Mouse (Mus musculus): ENCODE measurements around the gene Ppp2r2c. TPM values are rescaled to one million over a fixed set of nuclear protein-coding genes. Genes with fewer than 3 reads are reported as not detected.

The Ppp2r2c gene
- polyA plus RNA-seq, 1 experiment: 259 TPM

DNA sequence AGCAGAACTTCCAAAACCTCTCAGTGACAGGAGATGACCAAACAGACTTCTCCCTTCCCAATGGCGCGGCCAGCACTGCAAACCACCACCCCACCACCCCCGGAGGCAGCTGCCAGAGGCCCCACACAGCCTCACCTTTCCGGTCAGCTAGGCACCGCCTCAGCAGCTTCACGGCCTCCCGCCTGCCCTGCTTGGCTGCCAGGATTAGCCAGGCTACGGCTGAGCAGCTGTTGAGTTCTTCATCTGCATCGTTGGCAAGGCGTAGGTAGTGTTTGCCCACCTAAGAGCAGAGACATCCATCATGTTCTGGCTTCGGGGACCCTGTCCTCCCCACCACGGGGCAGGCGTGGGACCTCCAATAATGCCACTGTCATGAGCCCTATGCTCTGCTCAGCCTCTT is 107.0 kb downstream of the Ppp2r2c start:
- Histone ChIP-seq H3K27me3 (ENCODE audit: control insufficient read depth, insufficient read depth, low read length) (no peaks in the 10 kb centered on the region), H3K27ac (ENCODE audit: insufficient read depth, low read length) (no peak overlapping the region), H3K4me3 (replicated peaks; ENCODE audit: insufficient read depth, low read depth, low read length) (no peak overlapping the region), H3K4me1 (ENCODE audit: control insufficient read depth, insufficient read depth, low read length) (peaks cover 17% of the 10 kb centered on the region)
- no peak for DNase-seq
- TF ChIP-seq CTCF (IDR thresholded peaks at IDR 0.05; ENCODE audit: borderline replicate concordance, insufficient read depth, low read depth, low read length) (no peak), POLR2A (IDR thresholded peaks at IDR 0.05; ENCODE audit: borderline replicate concordance, insufficient read depth, low read length) (no peak)
- WGBS: 59% methylated on average over 13 of the region's 13 CpGs

DNA sequence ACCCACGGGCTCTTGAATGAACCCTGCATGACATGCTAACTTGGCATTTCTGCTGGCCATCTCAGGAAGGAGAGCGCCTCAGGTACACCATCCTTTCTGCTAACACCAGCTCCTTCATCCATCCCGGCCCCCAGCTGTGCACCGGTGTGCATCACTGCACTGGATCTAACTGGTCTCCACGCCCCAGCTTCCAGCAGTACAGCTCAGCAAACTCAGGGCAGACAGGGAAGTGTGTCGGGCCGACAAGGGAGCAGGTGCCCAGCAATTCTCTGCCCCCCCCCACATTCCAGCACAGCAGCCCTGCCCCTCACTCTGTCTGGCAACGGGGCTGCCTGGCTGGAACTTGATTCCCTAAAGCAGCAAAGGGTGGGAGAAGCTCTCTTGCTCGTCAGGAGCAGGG is 109.5 kb downstream of the Ppp2r2c start:
- H3K4me3 ChIP-seq (replicated peaks; ENCODE audit: insufficient read depth, low read depth, low read length): no peak overlapping the region
- no peaks in the 10 kb centered on the region for H3K4me1 ChIP-seq (ENCODE audit: control insufficient read depth, insufficient read depth, low read length)
- no peaks in the 10 kb centered on the region for H3K27me3 ChIP-seq (ENCODE audit: control insufficient read depth, insufficient read depth, low read length)
- TF ChIP-seq CTCF (IDR thresholded peaks at IDR 0.05; ENCODE audit: borderline replicate concordance, insufficient read depth, low read depth, low read length): no peak
- TF ChIP-seq POLR2A (IDR thresholded peaks at IDR 0.05; ENCODE audit: borderline replicate concordance, insufficient read depth, low read length): no peak
- 64% methylated on average over 9 of the region's 9 CpGs for WGBS
- H3K27ac ChIP-seq (ENCODE audit: insufficient read depth, low read length): no peak overlapping the region
- no peak for DNase-seq

- no peak for TF ChIP-seq POLR2A (IDR thresholded peaks at IDR 0.05; ENCODE audit: borderline replicate concordance, insufficient read depth, low read length)
- no peak for TF ChIP-seq CTCF (IDR thresholded peaks at IDR 0.05; ENCODE audit: borderline replicate concordance, insufficient read depth, low read depth, low read length)
- H3K4me1 ChIP-seq (ENCODE audit: control insufficient read depth, insufficient read depth, low read length): no peaks in the 10 kb centered on the region
- 56% methylated on average over 8 of the region's 8 CpGs for WGBS
These were observed 110.7 kb downstream of the Ppp2r2c start for GRCm38 (mm10) chr5:36979001-36979400.

GRCm38 (mm10) chr5:36979631-36980030 is 111.3 kb downstream of the Ppp2r2c start:
- DNase-seq: no peak
- TF ChIP-seq POLR2A (IDR thresholded peaks at IDR 0.05; ENCODE audit: borderline replicate concordance, insufficient read depth, low read length): no peak
- TF ChIP-seq CTCF (IDR thresholded peaks at IDR 0.05; ENCODE audit: borderline replicate concordance, insufficient read depth, low read depth, low read length): no peak
- Histone ChIP-seq H3K27ac (ENCODE audit: insufficient read depth, low read length) (no peak overlapping the region), H3K4me3 (replicated peaks; ENCODE audit: insufficient read depth, low read depth, low read length) (no peak overlapping the region), H3K27me3 (ENCODE audit: control insufficient read depth, insufficient read depth, low read length) (no peaks in the 10 kb centered on the region), H3K4me1 (ENCODE audit: control insufficient read depth, insufficient read depth, low read length) (no peaks in the 10 kb centered on the region)
- 74% methylated on average over 7 of the region's 7 CpGs for WGBS

More at GRCm38 (mm10) chr5:36979001-36979400, 110.7 kb downstream of the Ppp2r2c start:
- no peak for DNase-seq
- no peak overlapping the region for H3K27ac ChIP-seq (ENCODE audit: insufficient read depth, low read length)
- no peaks in the 10 kb centered on the region for H3K27me3 ChIP-seq (ENCODE audit: control insufficient read depth, insufficient read depth, low read length)
- no peak overlapping the region for H3K4me3 ChIP-seq (replicated peaks; ENCODE audit: insufficient read depth, low read depth, low read length)

- WGBS: 74% methylated on average over 4 of the region's 4 CpGs
- H3K27me3 ChIP-seq (ENCODE audit: control insufficient read depth, insufficient read depth, low read length): no peaks in the 10 kb centered on the region
- TF ChIP-seq POLR2A (IDR thresholded peaks at IDR 0.05; ENCODE audit: borderline replicate concordance, insufficient read depth, low read length) (no peak), CTCF (IDR thresholded peaks at IDR 0.05; ENCODE audit: borderline replicate concordance, insufficient read depth, low read depth, low read length) (no peak)
- H3K27ac ChIP-seq (ENCODE audit: insufficient read depth, low read length): no peak overlapping the region
- H3K4me1 ChIP-seq (ENCODE audit: control insufficient read depth, insufficient read depth, low read length): no peaks in the 10 kb centered on the region
- no peak overlapping the region for H3K4me3 ChIP-seq (replicated peaks; ENCODE audit: insufficient read depth, low read depth, low read length)
- DNase-seq: no peak
These were observed 114.0 kb downstream of the Ppp2r2c start for GRCm38 (mm10) chr5:36982271-36982670.

DNA sequence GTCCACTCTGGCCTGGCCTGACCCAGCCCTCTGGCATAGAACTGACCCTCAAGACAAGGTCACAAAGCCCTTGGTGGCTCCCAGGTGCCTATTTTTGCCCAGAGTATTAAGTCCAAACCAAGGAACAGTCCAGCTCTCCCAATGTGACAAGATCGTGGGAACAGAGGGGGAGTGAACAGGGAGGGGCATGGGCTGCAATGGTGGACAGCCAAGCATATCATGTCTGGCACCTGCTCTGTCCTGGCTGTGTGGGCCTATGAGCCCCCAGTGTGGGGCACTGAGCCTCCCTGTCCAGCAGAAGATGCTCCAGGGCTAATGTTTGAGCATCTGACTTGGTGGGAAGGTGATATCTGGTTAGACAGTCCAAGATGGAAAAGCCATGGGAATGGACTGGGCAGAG is 118.3 kb downstream of the Ppp2r2c start:
- 31% methylated on average over 1 of the region's 1 CpGs for WGBS
- Histone ChIP-seq H3K4me1 (ENCODE audit: control insufficient read depth, insufficient read depth, low read length) (peaks cover 4% of the 10 kb centered on the region; the same call in 1 of the 2 replicates), H3K4me3 (replicated peaks; ENCODE audit: insufficient read depth, low read depth, low read length) (no peak overlapping the region), H3K27me3 (ENCODE audit: control insufficient read depth, insufficient read depth, low read length) (no peaks in the 10 kb centered on the region), H3K27ac (ENCODE audit: insufficient read depth, low read length) (no peak overlapping the region)
- no peak for DNase-seq
- TF ChIP-seq POLR2A (IDR thresholded peaks at IDR 0.05; ENCODE audit: borderline replicate concordance, insufficient read depth, low read length) (no peak), CTCF (IDR thresholded peaks at IDR 0.05; ENCODE audit: borderline replicate concordance, insufficient read depth, low read depth, low read length) (no peak)

GRCm38 (mm10) chr5:36988124-36988780 is 119.9 kb downstream of the Ppp2r2c start:
- DNase-seq: no peak

More at GRCm38 (mm10) chr5:36988124-36988780, 119.9 kb downstream of the Ppp2r2c start:
- TF ChIP-seq CTCF (IDR thresholded peaks at IDR 0.05; ENCODE audit: borderline replicate concordance, insufficient read depth, low read depth, low read length): no peak
- TF ChIP-seq POLR2A (IDR thresholded peaks at IDR 0.05; ENCODE audit: borderline replicate concordance, insufficient read depth, low read length): no peak
- peak overlapping the region; percentile 88 for H3K4me3 ChIP-seq (replicated peaks; ENCODE audit: insufficient read depth, low read depth, low read length)
- WGBS: 15% methylated on average over 24 of the region's 24 CpGs
- H3K4me1 ChIP-seq (ENCODE audit: control insufficient read depth, insufficient read depth, low read length): peaks cover 4% of the 10 kb centered on the region; the same call in 1 of the 2 replicates
- H3K27ac ChIP-seq (ENCODE audit: insufficient read depth, low read length): no peak overlapping the region
- no peaks in the 10 kb centered on the region for H3K27me3 ChIP-seq (ENCODE audit: control insufficient read depth, insufficient read depth, low read length)
